Mouse (Mus musculus): ENCODE measurements around the gene Sec14l5. TPM values are rescaled to one million over a fixed set of nuclear protein-coding genes. Genes with fewer than 3 reads are reported as not detected.

Gene Sec14l5
- polyA plus RNA-seq, 2 experiments: 0.01 TPM; not detected in 1

DNA sequence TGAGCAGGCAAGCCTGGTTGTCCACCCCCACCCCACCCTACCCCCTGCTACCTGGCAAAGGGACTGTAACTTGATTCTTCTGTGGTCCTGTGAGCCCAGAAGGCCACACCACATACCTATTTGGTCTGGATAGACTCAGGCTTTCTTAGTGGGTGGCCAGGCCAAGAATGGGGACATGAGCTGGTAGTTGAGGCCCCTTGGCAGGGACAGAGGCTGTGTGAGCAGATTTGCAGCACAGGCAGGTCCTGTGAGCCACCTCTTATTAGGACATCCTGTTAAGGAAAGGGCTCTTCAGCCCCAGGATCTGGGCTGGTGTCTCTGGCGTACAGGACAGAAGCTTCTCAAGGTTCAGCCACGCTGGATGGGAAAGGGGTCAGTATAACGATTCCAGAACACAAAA is 10.2 kb downstream of the Sec14l5 start:
- Histone ChIP-seq H3K4me3 (ENCODE audit: insufficient read depth in 1 of 2, low read depth in 2 of 2, low read length in 2 of 2) (no peak overlapping the region), H3K4me2 (ENCODE audit: low read depth) (no peak overlapping the region), H3K4me1 (replicated peaks; ENCODE audit: control insufficient read depth in 2 of 2, insufficient read depth in 2 of 2, low read length in 1 of 2) (no peaks in the 10 kb centered on the region), H3K9me3 (ENCODE audit: control insufficient read depth, low read length) (no peaks in the 10 kb centered on the region), H3K36me3 (replicated peaks; ENCODE audit: control insufficient read depth, insufficient read depth, low read depth) (no peaks in the 10 kb centered on the region), H3K27ac (no peak overlapping the region), H3K9ac (replicated peaks) (no peak overlapping the region), H3K27me3 (ENCODE audit: control insufficient read depth, insufficient read depth, low read length) (no peaks in the 10 kb centered on the region)
- no peak for DNase-seq (ENCODE audit: low read depth in 3 of 3, low spot score in 3 of 3)
- no peak for ATAC-seq (ENCODE audit: insufficient read depth)
- 50% methylated on average over 3 of the region's 3 CpGs for WGBS (ENCODE audit: insufficient replicate concordance)
- TF ChIP-seq EP300 (IDR thresholded peaks at IDR 0.05; ENCODE audit: low read depth): no peak
- TF ChIP-seq CTCF (IDR thresholded peaks at IDR 0.05; ENCODE audit: low read depth): no peak

DNA sequence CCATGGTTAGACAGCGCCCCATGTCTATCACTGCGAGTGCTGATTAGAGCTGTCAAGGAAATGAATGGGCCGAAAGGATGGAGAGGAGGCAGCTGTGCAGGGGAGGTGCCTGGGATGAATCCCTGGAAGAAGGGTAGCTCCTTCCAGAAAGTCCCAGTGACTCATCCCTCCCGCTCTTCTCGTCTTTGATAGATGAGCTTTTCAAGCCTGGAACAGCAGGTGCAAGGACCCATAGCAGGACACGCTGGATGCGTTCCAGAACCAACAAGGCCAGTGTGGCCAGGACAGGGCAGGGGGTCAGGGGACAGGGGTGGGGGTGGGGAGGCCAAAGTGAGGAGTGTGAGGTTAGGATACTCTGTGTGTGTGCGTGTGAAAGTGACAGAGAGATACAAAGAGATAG is 12.3 kb downstream of the Sec14l5 start:
- Histone ChIP-seq H3K9ac (replicated peaks) (no peak overlapping the region), H3K36me3 (replicated peaks; ENCODE audit: control insufficient read depth, insufficient read depth, low read depth) (no peaks in the 10 kb centered on the region), H3K27ac (no peak overlapping the region), H3K27me3 (ENCODE audit: control insufficient read depth, insufficient read depth, low read length) (no peaks in the 10 kb centered on the region), H3K4me2 (ENCODE audit: low read depth) (no peak overlapping the region), H3K4me1 (replicated peaks; ENCODE audit: control insufficient read depth in 2 of 2, insufficient read depth in 2 of 2, low read length in 1 of 2) (no peaks in the 10 kb centered on the region), H3K4me3 (ENCODE audit: insufficient read depth in 1 of 2, low read depth in 2 of 2, low read length in 2 of 2) (no peak overlapping the region), H3K9me3 (ENCODE audit: control insufficient read depth, low read length) (no peaks in the 10 kb centered on the region)
- TF ChIP-seq EP300 (IDR thresholded peaks at IDR 0.05; ENCODE audit: low read depth) (no peak), CTCF (IDR thresholded peaks at IDR 0.05; ENCODE audit: low read depth) (no peak)
- no peak for DNase-seq (ENCODE audit: low read depth in 3 of 3, low spot score in 3 of 3)
- ATAC-seq (ENCODE audit: insufficient read depth): no peak
- WGBS (ENCODE audit: insufficient replicate concordance): 57% methylated on average over 8 of the region's 8 CpGs

DNA sequence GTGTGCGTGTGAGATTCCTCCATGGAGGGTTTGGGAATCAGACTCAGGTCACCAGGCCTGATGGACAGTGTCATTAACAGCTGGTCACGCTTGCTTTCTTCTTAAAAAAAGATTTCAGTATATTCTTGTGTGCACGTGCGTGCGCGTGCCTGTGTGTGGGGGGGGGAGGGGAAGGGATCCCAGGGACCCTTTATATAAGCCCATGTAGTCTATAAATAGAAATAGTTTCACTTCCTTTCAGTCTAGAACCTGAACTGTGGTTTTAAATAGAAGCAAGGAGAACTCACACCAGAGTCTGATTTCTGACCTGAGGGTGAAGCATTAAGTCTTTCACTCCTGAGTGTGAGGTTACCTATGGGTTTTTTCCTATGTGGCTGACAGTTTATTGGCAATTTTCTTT is 17.4 kb downstream of the Sec14l5 start:
- Histone ChIP-seq H3K27me3 (ENCODE audit: control insufficient read depth, insufficient read depth, low read length) (no peaks in the 10 kb centered on the region), H3K27ac (no peak overlapping the region), H3K9me3 (ENCODE audit: control insufficient read depth, low read length) (no peaks in the 10 kb centered on the region), H3K9ac (replicated peaks) (no peak overlapping the region), H3K4me2 (ENCODE audit: low read depth) (no peak overlapping the region), H3K36me3 (replicated peaks; ENCODE audit: control insufficient read depth, insufficient read depth, low read depth) (no peaks in the 10 kb centered on the region), H3K4me3 (ENCODE audit: insufficient read depth in 1 of 2, low read depth in 2 of 2, low read length in 2 of 2) (no peak overlapping the region), H3K4me1 (replicated peaks; ENCODE audit: control insufficient read depth in 2 of 2, insufficient read depth in 2 of 2, low read length in 1 of 2) (no peaks in the 10 kb centered on the region)
- ATAC-seq (ENCODE audit: insufficient read depth) (no peak), DNase-seq (ENCODE audit: low read depth in 3 of 3, low spot score in 3 of 3) (no peak)
- 57% methylated on average over 6 of the region's 6 CpGs for WGBS (ENCODE audit: insufficient replicate concordance)
- TF ChIP-seq CTCF (IDR thresholded peaks at IDR 0.05; ENCODE audit: low read depth) (no peak), EP300 (IDR thresholded peaks at IDR 0.05; ENCODE audit: low read depth) (no peak)

DNA sequence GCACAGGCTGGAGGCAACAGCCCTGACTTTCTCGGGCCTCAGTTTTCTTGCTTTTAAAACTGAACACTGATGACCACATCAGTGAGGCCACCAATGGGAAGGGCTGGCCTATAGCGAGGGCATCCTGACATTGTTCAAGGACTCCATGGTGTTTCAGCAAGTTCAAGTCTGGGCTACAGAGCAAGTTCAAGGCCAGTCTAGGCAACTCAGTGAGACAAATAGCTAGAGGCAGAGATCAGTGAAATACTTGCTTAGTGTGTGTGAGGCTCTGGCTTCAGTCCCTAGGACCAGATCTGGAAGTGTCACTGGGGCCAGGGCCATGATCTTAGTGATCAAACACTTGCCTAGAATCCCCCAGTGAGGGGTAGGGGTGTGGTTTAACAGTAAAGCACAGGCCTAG is 21.1 kb downstream of the Sec14l5 start:
- 50% methylated on average over 2 of the region's 2 CpGs for WGBS (ENCODE audit: insufficient replicate concordance)
- Histone ChIP-seq H3K9me3 (ENCODE audit: control insufficient read depth, low read length) (no peaks in the 10 kb centered on the region), H3K27ac (no peak overlapping the region), H3K9ac (replicated peaks) (no peak overlapping the region), H3K4me3 (ENCODE audit: insufficient read depth in 1 of 2, low read depth in 2 of 2, low read length in 2 of 2) (no peak overlapping the region), H3K4me2 (ENCODE audit: low read depth) (no peak overlapping the region), H3K4me1 (replicated peaks; ENCODE audit: control insufficient read depth in 2 of 2, insufficient read depth in 2 of 2, low read length in 1 of 2) (no peaks in the 10 kb centered on the region), H3K36me3 (replicated peaks; ENCODE audit: control insufficient read depth, insufficient read depth, low read depth) (no peaks in the 10 kb centered on the region), H3K27me3 (ENCODE audit: control insufficient read depth, insufficient read depth, low read length) (no peaks in the 10 kb centered on the region)
- TF ChIP-seq CTCF (IDR thresholded peaks at IDR 0.05; ENCODE audit: low read depth) (no peak), EP300 (IDR thresholded peaks at IDR 0.05; ENCODE audit: low read depth) (no peak)
- no peak for DNase-seq (ENCODE audit: low read depth in 3 of 3, low spot score in 3 of 3)
- no peak for ATAC-seq (ENCODE audit: insufficient read depth)

DNA sequence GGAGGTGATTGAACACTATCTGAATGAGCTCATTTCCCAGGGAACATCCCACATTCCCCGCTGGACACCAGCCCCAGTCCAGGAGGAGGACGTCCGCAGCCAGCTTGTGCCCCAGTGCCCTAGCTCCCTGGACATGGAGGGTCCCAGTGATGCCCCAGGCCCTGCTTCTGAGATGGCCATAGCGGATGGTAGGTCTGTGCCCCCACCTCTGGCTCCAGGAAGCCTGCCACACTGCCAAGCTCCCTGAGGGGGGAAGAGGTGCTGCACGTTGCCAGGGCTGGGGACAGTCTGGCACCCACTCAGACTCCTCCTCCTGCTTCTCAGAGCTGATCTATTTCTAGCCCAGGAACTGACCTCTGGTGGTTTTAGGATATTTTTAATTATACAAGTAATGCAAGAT is 21.9 kb downstream of the Sec14l5 start:
- Histone ChIP-seq H3K27ac (no peak overlapping the region), H3K27me3 (ENCODE audit: control insufficient read depth, insufficient read depth, low read length) (no peaks in the 10 kb centered on the region), H3K4me2 (ENCODE audit: low read depth) (no peak overlapping the region), H3K4me3 (ENCODE audit: insufficient read depth in 1 of 2, low read depth in 2 of 2, low read length in 2 of 2) (no peak overlapping the region), H3K9me3 (ENCODE audit: control insufficient read depth, low read length) (no peaks in the 10 kb centered on the region), H3K4me1 (replicated peaks; ENCODE audit: control insufficient read depth in 2 of 2, insufficient read depth in 2 of 2, low read length in 1 of 2) (no peaks in the 10 kb centered on the region), H3K9ac (replicated peaks) (no peak overlapping the region), H3K36me3 (replicated peaks; ENCODE audit: control insufficient read depth, insufficient read depth, low read depth) (no peaks in the 10 kb centered on the region)
- DNase-seq (ENCODE audit: low read depth in 3 of 3, low spot score in 3 of 3): no peak
- WGBS (ENCODE audit: insufficient replicate concordance): 66% methylated on average over 5 of the region's 5 CpGs
- no peak for ATAC-seq (ENCODE audit: insufficient read depth)
- TF ChIP-seq CTCF (IDR thresholded peaks at IDR 0.05; ENCODE audit: low read depth) (no peak), EP300 (IDR thresholded peaks at IDR 0.05; ENCODE audit: low read depth) (no peak)

Measured in liver, embryonic 14.5 days (tissue).